Mouse (Mus musculus): ENCODE data around the gene Npl. TPM values are rescaled to one million over a fixed set of nuclear protein-coding genes. Genes with fewer than 3 reads are reported as not detected.
A peak's percentile ranks its signal among the peaks of the same experiment; 100 is the strongest.

Gene Npl
- polyA plus RNA-seq, 1 experiment: 7.2 TPM

DNA sequence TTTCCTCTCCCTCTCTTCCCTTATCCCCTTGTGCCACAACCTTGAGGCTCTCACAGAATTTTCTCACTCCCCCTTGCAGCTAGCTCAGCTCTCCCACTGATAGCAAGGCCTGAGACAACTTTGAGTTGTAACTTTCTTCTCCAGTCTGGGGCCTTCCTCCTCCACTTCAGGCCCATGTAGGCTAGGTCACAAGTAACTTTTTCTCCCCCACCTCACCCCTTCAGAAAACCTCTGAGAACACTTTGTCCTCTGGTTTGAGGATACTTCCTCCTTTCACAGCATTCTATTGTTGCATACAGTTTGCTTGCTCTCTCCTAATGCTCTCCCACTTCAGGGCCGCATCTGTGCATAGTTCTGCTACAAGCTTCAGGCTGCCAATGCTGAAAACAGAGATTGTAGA lies 58.0 kb downstream of the Npl start:
- Histone ChIP-seq H3K4me3 (ENCODE audit: insufficient read depth, low read length) (no peak overlapping the region), H3K27ac (ENCODE audit: insufficient read depth, low read depth, low read length) (peak overlapping the region; percentile 87), H3K4me1 (ENCODE audit: control insufficient read depth, insufficient read depth, low read length) (peaks cover 55% of the 10 kb centered on the region)
- TF ChIP-seq POLR2A (IDR thresholded peaks at IDR 0.05; ENCODE audit: borderline replicate concordance, low read depth, low read length): no peak
- no peak for TF ChIP-seq CTCF (IDR thresholded peaks at IDR 0.05; ENCODE audit: low read depth, low read length)

- Histone ChIP-seq H3K27ac (ENCODE audit: insufficient read depth, low read depth, low read length) (peak overlapping the region; percentile 87), H3K4me1 (ENCODE audit: control insufficient read depth, insufficient read depth, low read length) (peaks cover 55% of the 10 kb centered on the region), H3K4me3 (ENCODE audit: insufficient read depth, low read length) (no peak overlapping the region)
- no peak for TF ChIP-seq CTCF (IDR thresholded peaks at IDR 0.05; ENCODE audit: low read depth, low read length)
- no peak for TF ChIP-seq POLR2A (IDR thresholded peaks at IDR 0.05; ENCODE audit: borderline replicate concordance, low read depth, low read length)
These were observed 58.5 kb downstream of the Npl start for GRCm38 (mm10) chr1:153491345-153491744.

DNA sequence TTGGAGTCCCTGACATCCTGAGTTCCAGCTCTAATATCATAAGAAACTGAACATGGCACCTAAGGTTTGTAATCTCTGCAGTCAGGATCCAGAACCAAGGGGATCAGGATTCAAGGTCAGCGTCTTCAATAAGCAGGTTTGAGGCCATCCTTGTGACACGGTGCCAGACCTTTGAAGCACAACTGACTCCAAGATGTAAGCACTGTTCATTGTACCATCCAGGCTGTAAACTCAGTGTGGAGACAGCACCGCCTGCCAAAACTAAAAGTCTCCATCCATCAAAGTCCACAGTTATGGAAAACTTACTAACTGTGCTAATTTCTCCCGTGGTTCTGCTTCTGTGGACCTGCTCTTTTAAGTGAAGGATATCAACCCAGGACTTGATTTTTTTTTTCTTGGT lies 59.9 kb downstream of the Npl start:
- peak overlapping the region; percentile 97 for H3K27ac ChIP-seq (ENCODE audit: insufficient read depth, low read depth, low read length)
- TF ChIP-seq CTCF (IDR thresholded peaks at IDR 0.05; ENCODE audit: low read depth, low read length) (no peak), POLR2A (IDR thresholded peaks at IDR 0.05; ENCODE audit: borderline replicate concordance, low read depth, low read length) (no peak)

DNA sequence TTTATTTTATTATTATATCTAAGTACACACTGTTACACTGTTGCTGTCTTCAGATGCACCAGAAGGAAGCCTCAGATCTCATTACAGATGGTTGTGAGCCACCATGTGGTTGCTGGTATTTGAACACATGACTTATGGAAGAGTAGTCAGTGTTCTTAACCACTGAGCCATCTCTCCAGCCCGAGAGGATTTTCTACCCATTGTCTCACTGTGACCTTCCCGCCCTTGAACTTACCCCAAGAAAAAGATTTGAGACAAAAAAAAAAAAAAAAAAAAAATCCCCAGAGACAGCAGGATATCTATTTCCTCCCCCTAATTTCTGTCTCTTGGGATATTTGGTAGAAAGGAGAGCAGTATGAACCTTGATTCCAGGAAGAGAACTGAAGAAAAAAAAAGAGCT lies 60.3 kb downstream of the Npl start:
- peaks cover 55% of the 10 kb centered on the region for H3K4me1 ChIP-seq (ENCODE audit: control insufficient read depth, insufficient read depth, low read length)
- TF ChIP-seq POLR2A (IDR thresholded peaks at IDR 0.05; ENCODE audit: borderline replicate concordance, low read depth, low read length): no peak
- no peak for TF ChIP-seq CTCF (IDR thresholded peaks at IDR 0.05; ENCODE audit: low read depth, low read length)
- no peak overlapping the region for H3K4me3 ChIP-seq (ENCODE audit: insufficient read depth, low read length)
- peak overlapping the region; percentile 97 for H3K27ac ChIP-seq (ENCODE audit: insufficient read depth, low read depth, low read length)

More for the DNA sequence above, 59.9 kb downstream of the Npl start:
- H3K4me1 ChIP-seq (ENCODE audit: control insufficient read depth, insufficient read depth, low read length): peaks cover 55% of the 10 kb centered on the region
- no peak overlapping the region for H3K4me3 ChIP-seq (ENCODE audit: insufficient read depth, low read length)

GRCm38 (mm10) chr1:153489132-153489531 lies 60.7 kb downstream of the Npl start:
- H3K27ac ChIP-seq (ENCODE audit: insufficient read depth, low read depth, low read length): peak overlapping the region; percentile 97
- H3K4me1 ChIP-seq (ENCODE audit: control insufficient read depth, insufficient read depth, low read length): peaks cover 55% of the 10 kb centered on the region
- no peak overlapping the region for H3K4me3 ChIP-seq (ENCODE audit: insufficient read depth, low read length)
- TF ChIP-seq CTCF (IDR thresholded peaks at IDR 0.05; ENCODE audit: low read depth, low read length) (peak; percentile 41), POLR2A (IDR thresholded peaks at IDR 0.05; ENCODE audit: borderline replicate concordance, low read depth, low read length) (no peak)

DNA sequence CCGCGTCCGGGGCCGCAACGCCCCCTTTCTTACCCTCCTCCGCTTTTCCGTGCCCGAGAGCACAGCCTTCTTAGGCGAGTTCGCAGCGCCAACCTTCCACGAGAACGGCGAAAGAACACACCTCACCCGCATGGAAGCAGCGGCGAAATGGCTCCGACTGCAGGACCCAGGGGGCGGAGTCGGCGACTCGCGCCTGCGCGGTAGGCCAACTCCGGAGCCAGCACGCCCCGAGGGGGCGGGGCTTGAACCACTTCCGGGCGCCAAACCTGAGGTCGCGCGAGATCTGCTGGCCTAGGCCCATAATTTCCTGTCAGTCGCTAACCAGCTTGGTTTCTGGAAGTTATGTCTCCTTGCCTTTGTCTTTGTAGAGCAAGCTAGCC lies 62.4 kb downstream of the Npl start, which contains the start of gene Dhx9:
Dhx9 (minus strand) TSS at position 161 of the 380 bp plus-strand sequence.
- Histone ChIP-seq H3K4me1 (ENCODE audit: control insufficient read depth, insufficient read depth, low read length) (peaks cover 40% of the 10 kb centered on the region), H3K27ac (ENCODE audit: insufficient read depth, low read depth, low read length) (peak within 1 kb of the TSS; percentile 97), H3K4me3 (ENCODE audit: insufficient read depth, low read length) (peak within 1 kb of the TSS; percentile 97)
- no peak for TF ChIP-seq POLR2A (IDR thresholded peaks at IDR 0.05; ENCODE audit: borderline replicate concordance, low read depth, low read length)
- no peak for TF ChIP-seq CTCF (IDR thresholded peaks at IDR 0.05; ENCODE audit: low read depth, low read length)

DNA sequence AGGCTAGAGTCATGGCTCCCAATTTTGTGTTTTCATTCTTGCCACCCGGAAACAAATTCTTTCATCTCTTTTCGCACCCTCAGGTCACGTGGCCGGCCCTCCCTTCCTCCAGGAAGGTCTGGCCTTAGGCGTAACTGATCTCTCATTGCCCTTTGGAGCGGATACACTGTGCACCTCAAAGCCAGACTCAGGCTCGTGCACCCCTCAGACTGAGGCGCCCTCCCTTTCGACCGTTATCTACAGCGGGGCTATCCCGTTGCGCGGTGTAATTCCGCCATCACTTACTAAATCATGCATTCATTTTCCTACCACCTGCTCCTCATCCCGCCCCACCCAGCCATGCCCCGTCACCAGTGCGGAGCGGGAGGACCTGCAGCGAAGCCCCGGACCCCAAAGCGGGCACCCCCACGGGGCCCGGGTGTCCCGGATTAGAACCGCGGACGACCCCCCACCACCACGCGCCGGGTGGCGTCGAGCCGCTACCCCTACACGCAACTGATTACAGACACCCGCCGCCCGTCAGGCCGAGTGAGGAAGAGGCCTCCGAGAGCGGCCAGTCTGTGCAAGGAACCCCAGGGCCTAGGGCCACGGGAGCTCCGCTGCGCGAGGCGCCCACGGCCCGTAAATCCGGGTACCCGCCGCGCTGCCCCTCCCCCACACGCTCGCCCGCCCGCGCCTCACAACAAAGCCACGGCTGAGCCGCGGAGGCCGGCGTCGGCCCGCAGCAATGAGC lies 62.9 kb downstream of the Npl start:
- peak overlapping the region; percentile 97 for H3K4me3 ChIP-seq (ENCODE audit: insufficient read depth, low read length)
- H3K4me1 ChIP-seq (ENCODE audit: control insufficient read depth, insufficient read depth, low read length): peaks cover 35% of the 10 kb centered on the region
- TF ChIP-seq CTCF (IDR thresholded peaks at IDR 0.05; ENCODE audit: low read depth, low read length) (no peak), POLR2A (IDR thresholded peaks at IDR 0.05; ENCODE audit: borderline replicate concordance, low read depth, low read length) (no peak)
- H3K27ac ChIP-seq (ENCODE audit: insufficient read depth, low read depth, low read length): peak overlapping the region; percentile 81

GRCm38 (mm10) chr1:153486120-153486519 lies 63.7 kb downstream of the Npl start:
- Histone ChIP-seq H3K4me3 (ENCODE audit: insufficient read depth, low read length) (peak overlapping the region; percentile 97), H3K4me1 (ENCODE audit: control insufficient read depth, insufficient read depth, low read length) (peaks cover 28% of the 10 kb centered on the region), H3K27ac (ENCODE audit: insufficient read depth, low read depth, low read length) (peak overlapping the region; percentile 81)

- H3K27ac ChIP-seq (ENCODE audit: insufficient read depth, low read depth, low read length): no peak overlapping the region
- peak overlapping the region; percentile 48 for H3K4me3 ChIP-seq (ENCODE audit: insufficient read depth, low read length)
- TF ChIP-seq CTCF (IDR thresholded peaks at IDR 0.05; ENCODE audit: low read depth, low read length) (no peak), POLR2A (IDR thresholded peaks at IDR 0.05; ENCODE audit: borderline replicate concordance, low read depth, low read length) (no peak)
These were observed 64.5 kb downstream of the Npl start for GRCm38 (mm10) chr1:153485201-153485796.

DNA sequence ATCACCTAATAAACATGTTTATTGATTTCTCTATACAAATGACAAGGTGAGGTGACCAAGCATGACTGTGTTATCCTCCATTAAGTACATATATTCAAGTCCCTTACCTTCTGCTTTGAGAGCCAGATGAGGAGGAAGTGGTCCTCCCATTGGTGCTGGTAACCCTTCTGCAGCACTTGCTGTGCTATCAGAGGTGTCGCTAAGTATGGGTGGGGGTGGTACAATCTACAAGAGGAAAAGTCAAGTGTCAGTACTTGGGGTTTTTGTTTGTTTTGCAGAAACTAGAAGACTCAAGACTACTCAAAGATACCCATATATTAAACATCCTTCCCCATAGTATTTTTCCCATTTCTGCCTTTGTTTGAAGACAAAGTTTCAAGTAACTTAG lies 68.8 kb downstream of the Npl start:
- no peak overlapping the region for H3K27ac ChIP-seq (ENCODE audit: insufficient read depth, low read depth, low read length)
- H3K4me1 ChIP-seq (ENCODE audit: control insufficient read depth, insufficient read depth, low read length): no peaks in the 10 kb centered on the region
- no peak for TF ChIP-seq POLR2A (IDR thresholded peaks at IDR 0.05; ENCODE audit: borderline replicate concordance, low read depth, low read length)
- no peak for TF ChIP-seq CTCF (IDR thresholded peaks at IDR 0.05; ENCODE audit: low read depth, low read length)
- H3K4me3 ChIP-seq (ENCODE audit: insufficient read depth, low read length): no peak overlapping the region

More at GRCm38 (mm10) chr1:153485201-153485796, 64.5 kb downstream of the Npl start:
- H3K4me1 ChIP-seq (ENCODE audit: control insufficient read depth, insufficient read depth, low read length): peaks cover 22% of the 10 kb centered on the region

Data from bone marrow macrophage, adult 2 months (primary cell).